Mouse (Mus musculus): Measurements from ENCODE around the gene Apol11b. TPM values are rescaled to one million over a fixed set of nuclear protein-coding genes. Genes with fewer than 3 reads are reported as not detected.

Gene Apol11b
- total and polyA plus RNA-seq, 3 experiments = 0.04 to 0.26 (median 0.19) TPM

DNA sequence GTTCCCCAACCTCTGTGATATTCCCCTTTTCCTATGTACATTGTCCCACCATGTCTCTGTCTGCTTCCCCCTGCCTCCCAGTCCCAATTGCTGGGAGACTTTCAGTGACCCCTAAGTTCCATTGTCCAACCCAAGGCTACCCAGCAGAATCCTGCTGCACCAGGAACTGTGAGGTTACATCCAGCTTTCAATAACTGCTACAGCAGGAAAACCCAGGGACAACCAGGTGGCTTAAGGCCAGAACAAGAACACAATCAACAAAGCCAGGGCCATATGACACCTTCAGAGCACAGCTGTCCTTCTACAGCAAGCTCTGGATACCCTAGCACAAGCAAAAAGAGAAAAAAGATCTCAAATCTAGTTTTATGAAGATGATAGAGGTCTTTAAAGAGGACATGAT is 54.1 kb downstream of the Apol11b start:
- DNase-seq (ENCODE audit: extremely low read depth) = no peak
- dilution Hi-C loops (cut with MboI; ENCODE audit: extremely low pct_ligation_motif_present, extremely low pct_unique_long_range_greater_than_20kb, low sequenced_read_pairs) = no loop called here
- in situ Hi-C loops (cut with MboI; ENCODE audit: low pct_ligation_motif_present, low pct_unique_long_range_greater_than_20kb, low sequenced_read_pairs) = no loop called here

DNA sequence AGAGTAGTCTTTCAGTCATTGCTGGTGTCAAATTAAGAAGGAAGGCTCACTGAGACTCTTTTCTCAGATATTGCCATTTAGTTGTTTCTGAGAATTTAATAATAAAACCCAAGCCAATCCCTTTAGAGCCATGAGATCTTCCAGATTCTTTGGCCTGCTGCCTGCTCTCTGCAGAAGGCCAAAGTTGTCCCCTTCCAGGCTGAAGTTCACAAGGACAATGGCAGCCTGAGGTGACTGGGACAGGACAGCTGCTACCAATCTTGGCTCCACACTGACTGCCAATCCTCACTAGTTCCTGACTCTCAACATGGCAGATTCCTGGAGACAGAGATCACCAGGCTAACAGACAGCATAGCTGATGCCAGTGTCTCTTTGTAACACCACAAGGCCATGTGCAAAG is 56.1 kb downstream of the Apol11b start:
- H3K4me1 ChIP-seq (ENCODE audit: control insufficient read depth in 1 of 2, insufficient read depth in 2 of 2) = peaks cover 0 to 6% of the 10 kb centered on the region in 2 experiments; a peak in 1 of 4 replicates
- dilution Hi-C loops (cut with MboI; ENCODE audit: extremely low pct_ligation_motif_present, extremely low pct_unique_long_range_greater_than_20kb, low sequenced_read_pairs) (no loop called here), in situ Hi-C loops (cut with MboI; ENCODE audit: low pct_ligation_motif_present, low pct_unique_long_range_greater_than_20kb, low sequenced_read_pairs) (no loop called here)
- no peak for DNase-seq (ENCODE audit: extremely low read depth)
- H3K36me3 ChIP-seq (replicated peaks in 1 of 2; ENCODE audit: control insufficient read depth in 1 of 2, insufficient read depth in 1 of 2, low read length in 1 of 2) = peaks cover 5 to 47% of the 10 kb centered on the region in 2 experiments
- H3K9ac ChIP-seq (ENCODE audit: insufficient read depth, low read depth) = no peak overlapping the region
- H3K27ac ChIP-seq (ENCODE audit: insufficient read depth, low read depth) = no peak overlapping the region
- H3K79me2 ChIP-seq (replicated peaks; ENCODE audit: control insufficient read depth, extremely low read depth, insufficient read depth, poor library complexity, severe bottlenecking) = no peaks in the 10 kb centered on the region
- H3K9me3 ChIP-seq (replicated peaks; ENCODE audit: low read length) = peaks cover 2% of the 10 kb centered on the region
- H3K4me3 ChIP-seq (replicated peaks in 1 of 3; ENCODE audit: low read depth in 2 of 3, low read length in 2 of 3, poor library complexity in 1 of 3) = no peak overlapping the region
- TF ChIP-seq ZMIZ1 (IDR thresholded peaks at IDR 0.05; ENCODE audit: low read depth, low read length) (no peak), MYC (IDR thresholded peaks at IDR 0.05; ENCODE audit: low read depth, low read length) (no peak), BHLHE40 (IDR thresholded peaks at IDR 0.05; ENCODE audit: low read depth, low read length) (no peak), MAFK (IDR thresholded peaks at IDR 0.05; ENCODE audit: insufficient replicate concordance, low read length) (no peak), ZKSCAN1 (IDR thresholded peaks at IDR 0.05; ENCODE audit: borderline replicate concordance, low read depth, low read length) (no peak), IRF4 (IDR thresholded peaks at IDR 0.05; ENCODE audit: low read depth, low read length) (no peak), SMC3 (IDR thresholded peaks at IDR 0.05; ENCODE audit: low read depth, low read length) (no peak), PAX5 (IDR thresholded peaks at IDR 0.05; ENCODE audit: low read length) (no peak), CHD1 (IDR thresholded peaks at IDR 0.05; ENCODE audit: low read depth, low read length) (no peak), JUN (IDR thresholded peaks at IDR 0.05; ENCODE audit: insufficient read depth, low read depth, low read length) (no peak), ELF1 (IDR thresholded peaks at IDR 0.05; ENCODE audit: low read depth, low read length) (no peak), ZNF384 (IDR thresholded peaks at IDR 0.05; ENCODE audit: low read depth, low read length) (no peak), MEF2A (IDR thresholded peaks at IDR 0.05; ENCODE audit: borderline replicate concordance, low read depth, low read length) (no peak), SIN3A (IDR thresholded peaks at IDR 0.05; ENCODE audit: low read length) (no peak), KAT2A (IDR thresholded peaks at IDR 0.05; ENCODE audit: insufficient replicate concordance, low read length) (no peak), TBP (conservative IDR thresholded peaks at IDR 0.05; ENCODE audit: low read depth, low read length) (no peak), UBTF (IDR thresholded peaks at IDR 0.05; ENCODE audit: low read depth, low read length) (no peak)
- no peak overlapping the region for H3K4me2 ChIP-seq (ENCODE audit: insufficient read depth, low read depth, poor library complexity, severe bottlenecking)
- H3K27me3 ChIP-seq (replicated peaks) = no peaks in the 10 kb centered on the region

More for the DNA sequence above, 54.1 kb downstream of the Apol11b start:
- no peaks in the 10 kb centered on the region for H3K9me3 ChIP-seq (replicated peaks; ENCODE audit: low read length)
- no peak overlapping the region for H3K27ac ChIP-seq (ENCODE audit: insufficient read depth, low read depth)
- H3K9ac ChIP-seq (ENCODE audit: insufficient read depth, low read depth) = no peak overlapping the region
- TF ChIP-seq RAD21 (IDR thresholded peaks at IDR 0.05; ENCODE audit: low read depth, low read length) (no peak), IRF4 (IDR thresholded peaks at IDR 0.05; ENCODE audit: low read depth, low read length) (no peak), KAT2A (IDR thresholded peaks at IDR 0.05; ENCODE audit: insufficient replicate concordance, low read length) (no peak), MYC (IDR thresholded peaks at IDR 0.05; ENCODE audit: low read depth, low read length) (no peak), CTCF (conservative IDR thresholded peaks at IDR 0.05 in 1 of 2, IDR thresholded peaks at IDR 0.05 in 1 of 2; ENCODE audit: low read depth in 2 of 2, low read length in 2 of 2) (no peak), ZMIZ1 (IDR thresholded peaks at IDR 0.05; ENCODE audit: low read depth, low read length) (no peak), SIN3A (IDR thresholded peaks at IDR 0.05; ENCODE audit: low read length) (no peak), TCF12 (IDR thresholded peaks at IDR 0.05; ENCODE audit: low read depth, low read length) (no peak), MAZ (IDR thresholded peaks at IDR 0.05; ENCODE audit: low read depth, low read length) (no peak), TBP (conservative IDR thresholded peaks at IDR 0.05; ENCODE audit: low read depth, low read length) (no peak), SMC3 (IDR thresholded peaks at IDR 0.05; ENCODE audit: low read depth, low read length) (no peak), CHD2 (IDR thresholded peaks at IDR 0.05; ENCODE audit: low read length) (no peak), CHD1 (IDR thresholded peaks at IDR 0.05; ENCODE audit: low read depth, low read length) (no peak), GABPA (IDR thresholded peaks at IDR 0.05; ENCODE audit: insufficient replicate concordance, low read depth, low read length) (no peak)
- no peaks in the 10 kb centered on the region for H3K79me2 ChIP-seq (replicated peaks; ENCODE audit: control insufficient read depth, extremely low read depth, insufficient read depth, poor library complexity, severe bottlenecking)
- peaks cover 0 to 13% of the 10 kb centered on the region in 2 experiments; a peak in 2 of 4 replicates for H3K4me1 ChIP-seq (ENCODE audit: control insufficient read depth in 1 of 2, insufficient read depth in 2 of 2)
- no peak overlapping the region for H3K4me3 ChIP-seq (replicated peaks in 1 of 3; ENCODE audit: low read depth in 2 of 3, low read length in 2 of 3, poor library complexity in 1 of 3)
- peaks cover 5 to 43% of the 10 kb centered on the region in 2 experiments for H3K36me3 ChIP-seq (replicated peaks in 1 of 2; ENCODE audit: control insufficient read depth in 1 of 2, insufficient read depth in 1 of 2, low read length in 1 of 2)
- no peak overlapping the region for H3K4me2 ChIP-seq (ENCODE audit: insufficient read depth, low read depth, poor library complexity, severe bottlenecking)
- H3K27me3 ChIP-seq (replicated peaks) = no peaks in the 10 kb centered on the region
